ENCODE assay signal across 10 mouse cellular contexts in genomic region chr15:69235271-69235670, GRCm38 (mm10).
"Had no signal": no experiment of that assay in that cellular context is flagged by ENCODE, and none has a peak within 500 bp of the region (broad histone marks: within the 10 kb centered on the region; RNA-seq: fewer than 3 reads in every experiment).

No protein-coding gene starts in this region.

- DNase-seq: kidney, adult 2 months; kidney, postnatal 10 days; kidney, postnatal 36 days; liver, embryonic 13.5 days; lung, adult 2 months; lung, postnatal 14 days; lung, postnatal 4 days; midbrain, embryonic 14.5 days; thymus, postnatal 25 days had no signal

- H3K9me3 ChIP-seq: kidney, embryonic 15.5 days; liver, embryonic 13.5 days had no signal

- H3K36me3 ChIP-seq: kidney, embryonic 15.5 days; liver, embryonic 13.5 days had no signal

- H3K27ac ChIP-seq: kidney, embryonic 15.5 days; liver, embryonic 13.5 days had no signal

- H3K4me1 ChIP-seq: kidney, embryonic 15.5 days; liver, embryonic 13.5 days had no signal

- H3K9ac ChIP-seq: kidney, embryonic 15.5 days; liver, embryonic 13.5 days had no signal

- H3K27me3 ChIP-seq: kidney, embryonic 15.5 days; liver, embryonic 13.5 days had no signal

- H3K4me3 ChIP-seq: kidney, embryonic 15.5 days; liver, embryonic 13.5 days had no signal
